Mouse (Mus musculus) stomach, embryonic 14.5 days (tissue): ENCODE data around the gene Zfp160. TPM values are rescaled to one million over a fixed set of nuclear protein-coding genes. Genes with fewer than 3 reads are reported as not detected.
A peak's percentile ranks its signal among the peaks of the same experiment; 100 is the strongest.

Source experiments
- ATAC-seq: fragments of 200-750 bp; cut with Nextera tagmentation; 2 replicates; pipeline ENCODE4 v1.8.0; 2017; ENCODE audit warnings: low read depth, moderate TSS enrichment; ENCODE audit not compliant: insufficient number of reproducible peaks, insufficient read depth, low FRiP score
- H3K27ac ChIP-seq: fragments of 300-500 bp; sonication (generic); 2 replicates; pipeline ENCODE4 v1.5.1; 2014; ENCODE audit warnings: mild to moderate bottlenecking, low read length, moderate library complexity, mixed read lengths
- H3K27me3 ChIP-seq: fragments of 300-500 bp; sonication (generic); 2 replicates; pipeline ENCODE4 v1.6.1; 2014; ENCODE audit warnings: low read length, control low read depth, mixed read lengths; ENCODE audit not compliant: control insufficient read depth, insufficient read depth
- H3K36me3 ChIP-seq: fragments of 300-500 bp; sonication (generic); 2 replicates; pipeline ENCODE4 v1.6.1; 2014; ENCODE audit warnings: mild to moderate bottlenecking, control low read depth, low read length, moderate library complexity, mixed read lengths; ENCODE audit not compliant: control insufficient read depth, insufficient read depth
- H3K4me1 ChIP-seq: fragments of 300-500 bp; sonication (generic); 2 replicates; pipeline ENCODE4 v1.6.1; 2014; ENCODE audit warnings: low read length, control low read depth, mixed read lengths; ENCODE audit not compliant: control insufficient read depth, insufficient read depth
- H3K4me2 ChIP-seq: fragments of 300-500 bp; sonication (generic); replicated peaks from 2 replicates; pipeline ENCODE4 v1.6.1; 2014; ENCODE audit warnings: low read depth, low read length, control low read depth
- H3K4me3 ChIP-seq: fragments of 300-500 bp; sonication (generic); 2 replicates; pipeline ENCODE4 v1.5.1; 2014; ENCODE audit warnings: low read depth, low read length, control low read depth
- H3K9ac ChIP-seq: fragments of 300-500 bp; sonication (generic); replicated peaks from 2 replicates; pipeline ENCODE4 v1.6.1; 2014; ENCODE audit warnings: low read depth, mild to moderate bottlenecking, control low read depth, low read length, moderate library complexity, mixed read lengths
- H3K9me3 ChIP-seq: fragments of 300-500 bp; sonication (generic); 2 replicates; pipeline ENCODE4 v1.6.1; 2016; ENCODE audit warnings: low read depth, low read length, control low read depth; ENCODE audit not compliant: control insufficient read depth
- WGBS: fragments of 180-500 bp; shearing (Covaris S2); extraction: QIAGEN DNeasy Blood & Tissue Kit; methylation state at CpG from one replicate; pipeline ENCODE4 v1.1.7; 2014; 5-methylcytosine and 5-hydroxymethylcytosine counted together
- polyA plus RNA-seq: library from polyadenylated mRNA; unstranded; fragments of >200 nt; fragmentation: Nextera tagmentation; extraction: Ambion mirVana; gene quantifications from 2 replicates; pipeline ENCODE4 v1.2.1, GENCODE M21; 2014

Gene Zfp160
- polyA plus RNA-seq = 20.8 and 21.8 TPM in 2 replicates

DNA sequence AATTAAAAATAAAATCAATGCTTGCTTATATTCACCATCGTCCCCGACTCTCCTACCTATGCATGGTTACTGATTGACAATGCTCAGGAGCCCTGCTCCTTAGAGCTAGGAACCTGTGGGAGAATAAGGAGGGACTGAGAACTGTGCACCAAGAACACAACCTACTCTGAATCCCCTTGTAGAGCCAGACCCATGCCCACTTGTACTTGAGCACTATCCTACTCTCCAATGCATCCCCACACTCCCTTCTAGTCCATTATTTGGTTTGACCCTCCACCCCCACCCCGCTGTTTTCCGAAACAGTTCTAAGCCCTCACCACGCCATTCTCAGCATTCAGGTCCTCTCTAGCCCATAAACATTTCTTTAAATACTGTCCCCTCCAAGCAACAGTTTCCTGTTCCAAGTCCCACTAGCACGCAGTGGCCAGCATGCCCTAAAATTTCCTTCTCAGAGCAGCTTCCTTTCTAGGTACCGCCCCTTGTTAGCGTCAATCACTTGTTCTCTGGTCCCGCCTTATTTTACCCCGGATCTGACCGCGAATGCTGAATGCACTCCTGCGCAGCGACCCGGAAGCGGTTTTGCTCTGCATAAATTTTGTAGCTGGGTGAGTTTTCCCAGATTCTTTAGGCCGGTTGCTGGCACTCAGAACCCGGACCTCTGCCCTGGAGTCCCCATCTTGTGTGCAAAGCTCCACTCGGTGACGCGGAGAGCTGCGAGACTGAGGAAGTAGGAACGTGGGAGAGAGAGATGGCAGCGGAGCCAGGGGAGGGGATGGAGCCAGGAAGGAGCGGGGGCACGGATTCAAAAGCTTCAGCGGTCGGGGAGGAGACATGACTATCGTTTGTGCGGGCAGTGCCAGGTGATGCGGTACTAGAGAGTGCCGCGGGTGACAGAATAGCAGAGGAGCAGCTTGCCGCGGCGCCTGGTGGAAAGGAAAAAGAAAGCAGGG is at the start of gene Zfp160:
Gene Zfp160 (plus strand): TSS at position 522 of the 950 bp plus-strand sequence.
- peaks cover 14% of the 10 kb centered on the region for H3K4me1 ChIP-seq
- peak within 1 kb of the TSS; percentile 75 for H3K4me3 ChIP-seq
- H3K27me3 ChIP-seq = no peaks in the 10 kb centered on the region
- WGBS = 5% methylated on average over 36 of the region's 36 CpGs
- peak within 1 kb of the TSS; percentile 72 for H3K4me2 ChIP-seq
- peaks cover 12% of the 10 kb centered on the region for H3K36me3 ChIP-seq
- H3K9me3 ChIP-seq = no peaks in the 10 kb centered on the region
- peak within 1 kb of the TSS; percentile 54 for H3K9ac ChIP-seq
- peak; percentile 96 for ATAC-seq
- H3K27ac ChIP-seq = peak within 1 kb of the TSS; percentile 75

DNA sequence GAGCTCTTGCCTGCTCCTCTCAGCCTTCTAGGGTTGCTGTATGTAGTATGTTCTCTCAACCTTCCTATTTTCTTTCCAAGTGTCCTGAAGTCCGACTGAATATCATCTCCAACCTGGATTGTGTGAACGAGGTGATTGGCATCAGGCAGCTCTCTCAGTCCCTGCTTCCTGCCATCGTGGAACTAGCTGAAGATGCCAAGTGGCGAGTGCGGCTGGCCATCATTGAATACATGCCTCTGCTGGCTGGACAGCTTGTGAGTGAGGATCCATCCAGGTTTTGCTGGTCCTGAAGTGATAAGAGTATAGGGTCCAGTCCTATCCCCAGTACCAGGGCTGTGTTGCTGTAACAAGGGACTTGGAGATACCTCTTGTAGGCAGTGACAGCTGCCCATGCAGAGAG is 48.3 kb upstream of the Zfp160 start:
- H3K4me2 ChIP-seq = no peak overlapping the region
- H3K36me3 ChIP-seq = peaks cover 97% of the 10 kb centered on the region
- 94% methylated on average over 5 of the region's 5 CpGs for WGBS
- no peaks in the 10 kb centered on the region for H3K9me3 ChIP-seq
- no peak overlapping the region for H3K27ac ChIP-seq
- H3K9ac ChIP-seq = no peak overlapping the region
- no peak for ATAC-seq
- no peaks in the 10 kb centered on the region for H3K4me1 ChIP-seq
- no peaks in the 10 kb centered on the region for H3K27me3 ChIP-seq
- H3K4me3 ChIP-seq = no peak overlapping the region

DNA sequence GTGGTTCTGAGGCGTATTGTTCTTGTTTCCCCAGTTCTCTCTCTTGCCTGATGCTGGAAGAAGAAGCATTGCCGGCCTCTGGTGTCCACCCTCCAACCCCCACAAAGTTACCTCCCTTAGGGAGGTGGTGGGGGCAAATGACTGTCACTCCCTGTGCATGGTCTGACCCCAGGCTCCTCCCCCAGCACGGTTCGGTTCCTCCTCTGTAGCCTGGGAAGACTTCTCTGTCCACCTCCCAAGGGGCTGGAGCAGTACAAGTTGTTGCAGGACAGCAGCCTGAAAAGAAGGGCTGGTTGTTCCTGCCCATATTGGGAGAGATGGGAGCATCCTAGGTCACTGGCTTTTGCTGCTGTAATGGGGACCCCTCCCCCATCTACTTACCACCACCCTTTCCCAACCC is 43.3 kb upstream of the Zfp160 start:
- H3K36me3 ChIP-seq = peaks cover 71% of the 10 kb centered on the region
- no peak for ATAC-seq
- H3K9ac ChIP-seq = no peak overlapping the region
- no peak overlapping the region for H3K27ac ChIP-seq
- no peak overlapping the region for H3K4me3 ChIP-seq
- H3K4me2 ChIP-seq = no peak overlapping the region
- H3K4me1 ChIP-seq = no peaks in the 10 kb centered on the region
- no peaks in the 10 kb centered on the region for H3K9me3 ChIP-seq
- 90% methylated on average over 4 of the region's 4 CpGs for WGBS
- H3K27me3 ChIP-seq = no peaks in the 10 kb centered on the region

DNA sequence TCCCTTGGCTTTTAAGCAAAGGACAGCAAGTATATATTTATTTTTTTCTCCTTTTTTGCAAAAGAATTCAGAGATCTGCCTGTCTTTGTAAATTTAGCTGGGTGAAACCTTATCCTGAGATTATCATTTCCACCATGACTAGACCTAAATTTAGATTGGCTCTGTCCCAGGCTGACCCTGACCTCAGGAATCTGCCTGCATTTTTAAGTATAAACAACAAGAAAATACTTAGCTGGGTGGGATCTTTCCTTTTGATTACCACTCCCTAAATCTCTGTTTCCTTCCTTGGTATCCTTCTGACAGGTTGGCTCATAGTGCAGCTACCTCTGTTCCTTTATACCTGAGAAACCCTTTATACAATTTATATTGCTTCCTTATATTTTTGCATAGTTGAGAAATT is 42.0 kb upstream of the Zfp160 start:
- Histone ChIP-seq H3K4me1 (no peaks in the 10 kb centered on the region), H3K4me3 (no peak overlapping the region), H3K27ac (no peak overlapping the region), H3K4me2 (no peak overlapping the region), H3K27me3 (no peaks in the 10 kb centered on the region), H3K36me3 (peaks cover 59% of the 10 kb centered on the region), H3K9me3 (no peaks in the 10 kb centered on the region), H3K9ac (no peak overlapping the region)
- no peak for ATAC-seq

DNA sequence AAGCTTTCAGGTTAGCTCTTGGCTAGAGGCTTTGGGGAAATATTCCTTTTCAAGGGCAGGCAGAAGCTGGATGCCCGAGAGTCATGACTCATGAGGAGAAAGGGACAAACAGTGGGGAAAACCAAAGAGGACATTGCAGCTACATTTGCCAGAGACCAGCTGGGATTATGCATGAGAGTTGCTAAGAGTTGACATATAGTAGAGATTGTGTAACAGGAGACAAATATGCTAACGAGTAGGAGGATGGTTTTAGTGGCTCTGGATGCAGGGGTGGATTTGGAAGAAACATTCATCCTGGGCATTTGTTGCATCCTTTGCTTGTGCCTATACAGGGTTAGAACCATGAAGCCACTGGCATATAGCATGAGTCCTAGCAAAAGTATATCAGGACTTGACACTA is 15.0 kb upstream of the Zfp160 start:
- no peak overlapping the region for H3K4me3 ChIP-seq
- ATAC-seq = no peak
- H3K36me3 ChIP-seq = no peaks in the 10 kb centered on the region
- no peak overlapping the region for H3K27ac ChIP-seq
- no peaks in the 10 kb centered on the region for H3K27me3 ChIP-seq
- no peaks in the 10 kb centered on the region for H3K4me1 ChIP-seq
- no peak overlapping the region for H3K9ac ChIP-seq
- no peak overlapping the region for H3K4me2 ChIP-seq
- 70% methylated on average over 2 of the region's 2 CpGs for WGBS
- no peaks in the 10 kb centered on the region for H3K9me3 ChIP-seq

DNA sequence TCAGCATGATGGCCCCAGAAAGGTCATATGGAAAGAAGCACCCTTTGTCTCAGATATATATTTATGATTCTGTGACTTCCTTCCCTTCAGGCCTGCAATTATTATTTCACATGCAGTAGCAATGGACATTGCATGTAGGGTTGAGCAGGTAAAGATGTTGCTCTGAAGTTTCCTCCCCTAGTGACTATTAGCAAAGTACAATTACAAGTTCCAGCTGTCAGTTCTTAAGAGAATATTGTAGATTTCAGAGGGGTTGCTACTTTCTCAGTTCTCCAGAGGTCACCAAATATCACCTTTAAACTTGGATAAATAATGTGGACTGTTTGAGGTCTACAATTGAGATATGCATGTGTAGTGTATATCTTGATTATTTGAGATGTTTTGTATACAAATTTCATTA is 12.3 kb upstream of the Zfp160 start, which contains the start of gene Vmn1r233:
Gene Vmn1r233 (minus strand): TSS at position 101 of the 400 bp plus-strand sequence.
- H3K9ac ChIP-seq = no peak within 1 kb of the TSS

DNA sequence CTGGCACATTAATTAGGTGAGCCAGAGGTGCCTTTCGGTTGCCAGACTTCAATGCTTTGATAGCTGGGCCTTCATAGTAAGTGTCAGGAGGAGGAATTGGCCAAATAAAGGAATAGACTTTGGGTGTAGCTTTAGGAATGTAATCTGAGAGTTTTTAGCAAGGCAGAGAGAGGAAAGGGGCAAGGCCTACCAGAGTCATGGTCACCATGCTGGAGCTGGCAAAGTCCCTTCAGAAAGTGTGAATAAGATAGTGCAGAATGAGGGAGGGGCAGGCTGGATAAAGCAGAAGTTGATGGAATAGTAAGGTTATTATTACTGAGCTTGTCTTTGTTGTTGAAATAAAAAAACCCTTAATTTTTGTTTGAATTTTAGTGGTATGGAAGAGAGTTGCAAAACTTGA is 1.0 kb downstream of the Zfp160 start:
- peaks cover 14% of the 10 kb centered on the region for H3K4me1 ChIP-seq
- peaks cover 16% of the 10 kb centered on the region for H3K36me3 ChIP-seq
- WGBS = 15% methylated on average over 1 of the region's 1 CpGs
- peak overlapping the region; percentile 54 for H3K9ac ChIP-seq
- H3K27ac ChIP-seq = no peak overlapping the region
- no peaks in the 10 kb centered on the region for H3K9me3 ChIP-seq
- no peak for ATAC-seq
- no peaks in the 10 kb centered on the region for H3K27me3 ChIP-seq
- peak overlapping the region; percentile 75 for H3K4me3 ChIP-seq
- H3K4me2 ChIP-seq = peak overlapping the region; percentile 72

More for the DNA sequence above, 12.3 kb upstream of the Zfp160 start, which contains the start of gene Vmn1r233:
- H3K4me1 ChIP-seq = no peaks in the 10 kb centered on the region
- H3K4me2 ChIP-seq = no peak within 1 kb of the TSS
- ATAC-seq = no peak
- no peak within 1 kb of the TSS for H3K4me3 ChIP-seq
- no peaks in the 10 kb centered on the region for H3K36me3 ChIP-seq
- H3K27me3 ChIP-seq = no peaks in the 10 kb centered on the region
- no peak within 1 kb of the TSS for H3K27ac ChIP-seq
- no peaks in the 10 kb centered on the region for H3K9me3 ChIP-seq

DNA sequence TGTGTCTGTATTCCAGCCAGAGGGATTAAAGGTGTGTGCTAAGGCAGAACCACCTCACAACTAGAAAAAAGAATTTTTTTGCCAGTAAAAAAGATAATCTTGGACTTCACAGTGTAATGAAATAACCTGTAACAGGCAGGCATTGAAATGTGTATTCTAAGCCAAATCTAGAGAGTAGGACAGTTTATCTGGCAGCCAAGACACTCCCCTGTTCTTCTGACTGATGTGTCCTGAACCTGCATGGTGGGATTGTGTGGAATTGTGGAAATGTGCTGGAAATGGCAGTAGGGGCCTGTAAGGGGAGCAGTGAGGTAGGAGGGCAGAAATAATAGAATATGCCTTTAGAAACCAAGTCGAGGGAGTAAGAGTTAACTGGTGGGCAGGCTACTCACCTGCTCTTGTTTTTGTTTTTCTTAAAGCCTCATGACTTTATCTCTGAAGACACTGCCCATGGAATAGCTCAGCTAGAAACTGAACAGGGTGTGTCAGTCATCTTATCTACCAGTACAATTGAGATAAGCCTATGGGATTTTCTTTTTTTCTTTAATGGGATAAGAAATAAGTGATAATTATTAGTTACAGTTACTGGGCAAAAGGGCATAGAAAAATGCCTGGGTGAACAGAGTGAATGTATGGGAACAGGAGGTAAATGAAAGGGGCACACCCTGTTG is 9.8 kb downstream of the Zfp160 start:
- peaks cover 47% of the 10 kb centered on the region for H3K36me3 ChIP-seq
- 92% methylated on average over 1 of the region's 1 CpGs for WGBS

More for the DNA sequence above, 9.8 kb downstream of the Zfp160 start:
- Histone ChIP-seq H3K4me1 (no peaks in the 10 kb centered on the region), H3K4me3 (no peak overlapping the region), H3K4me2 (no peak overlapping the region), H3K27me3 (no peaks in the 10 kb centered on the region), H3K9me3 (no peaks in the 10 kb centered on the region), H3K27ac (no peak overlapping the region), H3K9ac (no peak overlapping the region)
- ATAC-seq = no peak
